Mouse (Mus musculus): ENCODE measurements at regions not wholly inside any gene's neighbourhood (a gene's known extent, or its start where the extent isn't known, plus 50 kb on each side); places are given as distances from the start of the nearest gene placed in this dataset.
A peak's percentile ranks its signal among the peaks of the same experiment; 100 is the strongest.
"Not testable (repeated sequence)": the region's sequence is repeated elsewhere in the genome, so short reads cannot be mapped to it uniquely, and the experiment has no call there.

DNA sequence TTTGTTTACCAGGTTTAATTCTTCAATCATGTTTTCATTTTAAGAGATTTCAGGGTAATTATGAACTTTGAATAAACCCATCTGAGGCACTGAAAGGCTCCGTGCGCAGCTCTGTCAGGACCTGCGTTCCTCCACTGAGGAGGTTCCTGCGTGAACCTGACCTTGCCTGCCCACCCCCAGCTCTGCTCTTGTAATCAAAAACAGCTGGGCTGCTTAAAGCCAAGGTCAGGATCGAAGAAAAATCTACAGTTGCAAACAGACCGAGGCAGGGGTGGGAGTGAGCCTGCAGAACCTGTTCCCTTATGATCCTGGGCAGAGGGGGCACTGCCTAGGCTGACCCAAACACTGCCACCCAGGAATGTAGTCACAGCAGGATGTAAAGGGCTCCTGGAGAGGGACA, 134.8 kb upstream of the Bcor start:
- DNase-seq (ENCODE audit: low spot score) = no peak

DNA sequence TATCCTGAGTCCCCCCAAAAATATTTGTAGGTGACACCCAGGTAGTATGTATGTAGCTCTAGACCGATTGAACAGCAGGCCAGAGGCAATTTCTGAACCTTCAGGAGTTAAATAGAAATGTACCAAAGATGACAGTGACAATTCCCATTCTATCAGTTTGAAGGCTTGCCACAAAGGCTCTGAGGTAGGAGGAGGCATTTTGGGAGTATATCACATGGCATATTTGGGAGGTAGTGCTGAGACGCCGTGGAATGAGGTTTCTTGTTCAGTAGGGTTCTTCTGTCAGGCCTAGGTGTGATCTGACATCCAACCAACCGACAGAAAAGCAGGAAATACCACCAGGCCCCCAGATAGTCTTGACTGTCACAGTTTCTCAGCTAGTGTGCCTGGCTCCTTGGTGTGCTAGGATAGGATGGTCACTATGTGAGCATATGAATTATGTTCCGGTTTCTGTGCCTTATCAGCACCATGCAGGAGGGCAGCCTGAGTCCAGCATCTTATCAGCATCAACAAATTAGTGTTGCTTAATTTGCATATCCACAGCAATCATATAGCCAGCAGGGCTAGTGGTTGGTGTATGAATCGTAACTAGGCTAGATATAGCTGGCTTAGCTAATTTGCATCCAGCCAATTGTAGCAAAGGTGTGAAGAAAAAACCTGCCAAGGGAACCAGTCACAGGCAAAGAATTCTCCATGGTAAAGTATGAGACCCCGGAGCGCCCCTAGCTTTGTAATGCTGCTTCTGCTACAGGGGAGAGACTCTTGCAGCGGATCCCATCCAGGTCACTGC, 136.3 kb upstream of the Bcor start:
- peak; percentile 73 for DNase-seq (ENCODE audit: low spot score)

DNA sequence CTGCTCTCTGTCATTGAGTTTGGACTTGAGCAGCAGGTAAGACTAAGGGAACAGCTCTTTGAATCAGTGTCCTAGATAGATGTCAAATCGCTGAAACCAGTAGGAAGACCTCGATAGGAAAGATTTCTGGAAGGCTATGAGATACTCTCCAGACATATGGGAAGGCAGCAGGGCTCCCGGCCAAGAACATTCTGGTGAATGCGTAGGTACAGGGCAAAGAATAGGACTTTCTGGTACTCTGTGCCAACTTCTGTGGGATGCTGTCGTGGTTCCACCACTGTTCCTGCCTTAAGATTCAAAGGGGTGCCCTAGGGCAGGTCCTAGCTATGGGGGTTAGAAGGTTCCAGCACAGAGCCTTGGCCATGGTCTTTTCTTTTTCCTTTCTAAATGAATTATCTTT, 138.5 kb upstream of the Bcor start:
- DNase-seq (ENCODE audit: low spot score) = no peak

DNA sequence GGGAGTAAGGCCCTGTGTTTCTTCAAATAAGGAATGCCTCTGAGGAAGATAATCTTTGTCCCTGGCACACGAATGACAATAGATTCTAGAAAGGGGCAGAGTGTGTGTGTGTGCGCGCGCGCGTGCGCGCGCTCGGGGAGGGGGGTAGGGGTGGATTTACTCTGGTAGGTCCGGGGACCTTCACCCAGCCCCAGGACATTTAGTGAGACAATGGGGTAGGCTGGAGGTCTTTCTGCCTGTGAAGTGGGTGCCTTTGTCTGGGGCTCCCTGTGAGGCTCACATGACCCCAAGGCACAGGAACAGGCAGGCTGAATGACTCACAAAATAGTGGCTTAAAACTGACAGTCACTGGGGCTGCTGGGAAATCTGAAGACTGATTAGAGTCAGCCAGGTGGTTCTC, 139.1 kb upstream of the Bcor start:
- DNase-seq (ENCODE audit: low spot score) = no peak

DNA sequence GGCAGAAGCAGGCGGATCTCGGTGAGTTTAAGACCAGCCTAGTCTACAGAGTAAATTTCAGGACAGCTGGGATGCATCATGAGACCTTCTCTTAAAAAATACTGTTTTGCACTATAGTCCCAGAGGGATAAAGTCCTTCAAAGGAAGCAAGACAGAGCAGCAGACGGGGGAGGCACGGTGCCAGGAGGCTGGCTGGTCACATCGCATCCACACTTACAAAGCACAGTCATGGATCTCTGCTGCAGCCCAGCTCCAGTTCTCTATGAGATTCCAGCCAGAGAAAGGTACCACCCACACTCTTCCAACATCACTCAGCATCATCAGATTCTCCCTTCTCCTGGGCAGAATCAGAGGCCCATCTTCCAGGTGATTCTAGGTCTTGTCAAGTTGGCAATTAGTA, 144.5 kb upstream of the Bcor start:
- no peak for DNase-seq (ENCODE audit: low spot score)

DNA sequence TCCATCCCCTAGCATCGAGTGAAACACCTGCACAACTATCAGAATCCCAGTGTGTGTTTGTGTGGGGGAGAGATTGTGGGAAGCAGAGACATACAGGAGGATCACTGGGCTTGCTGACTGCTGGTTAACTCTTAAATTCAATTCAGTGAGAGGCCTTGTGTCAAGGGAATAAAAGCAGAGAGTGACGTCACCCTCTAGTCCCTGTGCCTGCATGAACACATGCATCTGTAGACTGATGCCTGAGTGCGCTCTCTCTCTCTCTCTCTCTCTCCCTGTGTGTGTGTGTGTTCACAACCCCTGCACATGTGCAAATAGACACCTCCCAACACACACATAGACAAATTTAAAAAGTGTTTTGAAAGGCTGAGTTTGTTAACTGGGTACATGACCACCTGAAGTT, 146.8 kb upstream of the Bcor start:
- DNase-seq (ENCODE audit: low spot score) = no peak

DNA sequence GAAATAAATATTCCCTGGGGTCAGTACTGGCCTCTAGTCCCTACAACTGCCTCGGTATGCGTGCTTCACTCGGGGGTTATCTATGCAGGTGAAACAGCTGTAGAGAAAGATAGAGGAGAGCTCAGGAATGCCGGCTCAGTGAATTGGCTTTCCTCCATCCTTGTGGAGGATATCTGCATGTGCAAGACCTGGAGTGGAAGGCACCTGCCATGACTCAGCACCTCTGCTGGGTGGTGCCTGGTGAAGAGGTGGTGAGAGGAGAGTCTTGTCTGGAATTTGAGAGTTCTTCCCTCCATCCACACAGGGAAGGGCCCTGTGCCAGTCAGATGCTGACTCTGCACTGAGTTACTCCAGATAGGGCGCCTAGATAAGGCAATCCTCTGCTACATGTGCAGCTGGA, 152.4 kb upstream of the Bcor start:
- DNase-seq (ENCODE audit: low spot score) = peak; percentile 59

DNA sequence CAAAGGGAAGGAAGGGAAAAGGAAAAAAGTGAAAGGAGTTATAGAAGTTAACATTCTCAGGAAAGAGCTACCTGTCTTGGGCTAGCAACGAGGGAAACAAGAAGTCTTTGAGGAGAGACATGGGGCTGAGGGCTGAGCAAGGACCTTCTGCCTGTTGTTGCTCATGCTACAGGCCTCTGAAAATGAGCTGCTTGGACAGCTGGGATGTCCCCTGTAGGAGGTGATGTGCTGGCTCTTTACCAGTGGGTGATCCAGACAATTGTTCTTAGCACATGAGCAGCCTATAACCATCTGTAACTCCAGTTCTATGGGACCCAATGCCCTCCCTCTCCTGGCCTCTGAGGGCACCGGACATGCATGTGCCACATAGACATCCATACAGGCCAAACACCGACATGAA, 155.5 kb upstream of the Bcor start:
- DNase-seq (ENCODE audit: low spot score) = no peak

DNA sequence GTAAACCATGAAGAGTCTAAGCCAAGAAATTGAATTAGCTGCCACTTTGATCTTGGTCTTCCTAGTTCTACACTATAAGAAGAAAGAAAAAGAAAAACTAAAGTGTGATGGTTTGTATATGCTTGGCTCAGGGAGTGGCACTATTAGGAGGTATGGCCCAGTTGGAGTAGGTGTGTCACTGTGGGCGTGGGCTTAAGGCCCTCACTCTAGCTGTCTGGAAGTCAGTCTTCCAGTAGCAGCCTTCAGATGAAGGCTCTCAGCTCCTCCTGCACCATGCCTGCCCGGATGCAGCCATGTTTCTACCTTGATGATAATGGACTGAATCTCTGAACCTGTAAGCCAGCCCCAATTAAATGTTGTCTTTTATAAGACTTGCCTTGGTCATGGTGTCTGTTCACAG, 157.3 kb upstream of the Bcor start:
- DNase-seq (ENCODE audit: low spot score) = not testable (repeated sequence)

DNA sequence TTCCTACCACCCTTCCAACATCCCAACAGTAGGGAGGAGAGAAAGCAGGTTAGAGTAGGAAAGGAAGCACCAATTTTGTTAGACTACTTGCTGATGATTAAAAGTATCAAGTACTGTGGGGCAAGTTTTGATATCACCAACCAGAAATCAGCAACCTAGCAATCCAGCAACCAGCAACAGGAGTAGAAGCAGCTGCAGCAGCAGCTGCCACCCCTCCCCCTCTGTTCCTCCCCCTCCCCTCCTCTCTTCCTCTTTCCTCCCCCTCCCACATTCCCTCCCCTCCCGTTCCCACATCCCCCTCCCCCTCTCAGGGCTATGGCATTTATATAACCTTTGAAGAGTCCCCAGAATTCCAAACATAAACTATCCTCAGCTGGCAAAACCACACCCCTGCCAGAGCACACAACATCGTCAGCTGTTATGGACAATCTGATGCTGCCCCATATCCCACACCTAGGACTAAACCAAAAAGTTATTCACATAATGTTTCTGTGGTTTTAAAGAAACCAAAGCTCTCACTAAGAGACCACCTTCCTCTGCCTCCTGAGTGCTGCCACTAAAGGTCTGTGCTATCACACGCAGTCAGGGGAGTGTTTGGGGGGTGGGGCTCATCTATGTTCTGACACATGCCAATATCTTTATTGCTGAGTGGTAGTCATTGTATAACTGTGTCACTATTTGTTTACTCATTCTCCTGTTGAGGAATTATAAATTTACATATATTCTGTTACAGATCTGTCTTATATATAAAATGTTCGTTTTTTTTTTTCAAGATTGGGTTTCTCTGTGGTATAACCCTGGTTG, 158.9 kb upstream of the Bcor start:
- no peak for DNase-seq (ENCODE audit: low spot score)

DNA sequence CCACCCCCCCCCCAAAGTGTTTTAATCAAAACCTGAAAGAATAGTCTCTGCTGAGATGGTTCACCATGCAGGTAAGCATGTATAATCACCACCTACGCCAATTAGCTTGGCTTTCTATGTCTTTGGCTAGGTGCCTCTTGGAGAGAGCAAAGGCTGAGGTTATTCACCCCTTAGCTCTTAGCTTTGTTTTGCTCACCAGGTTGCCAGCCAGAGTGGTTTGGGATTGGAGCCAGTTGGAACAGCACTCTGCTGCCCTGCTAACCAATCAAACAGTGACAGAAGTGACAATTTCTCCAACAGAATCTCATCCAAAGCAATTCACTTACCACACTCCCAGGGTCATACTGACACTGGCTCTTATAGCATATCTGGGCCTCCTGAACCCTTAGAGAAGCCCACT, 162.3 kb upstream of the Bcor start:
- no peak for DNase-seq (ENCODE audit: low spot score)

DNA sequence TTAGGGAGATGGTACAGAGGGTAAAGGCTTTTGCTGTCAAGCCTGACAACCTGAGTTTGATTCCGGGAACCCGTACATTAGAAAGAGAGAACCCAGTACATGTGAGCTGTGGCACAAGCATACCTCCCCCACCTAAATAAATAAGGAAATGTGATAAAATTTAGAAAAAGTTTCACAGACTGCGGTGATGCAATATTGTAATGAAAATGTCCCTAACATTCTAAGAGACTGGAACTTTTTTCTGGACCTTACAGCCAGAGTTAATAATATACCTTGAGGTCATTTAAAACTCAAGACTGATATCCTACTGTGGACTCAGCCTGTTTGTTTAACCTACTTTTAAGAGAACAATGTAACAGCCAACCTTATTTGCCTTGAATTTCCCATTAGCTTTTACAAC, 163.1 kb upstream of the Bcor start:
- no peak for DNase-seq (ENCODE audit: low spot score)

DNA sequence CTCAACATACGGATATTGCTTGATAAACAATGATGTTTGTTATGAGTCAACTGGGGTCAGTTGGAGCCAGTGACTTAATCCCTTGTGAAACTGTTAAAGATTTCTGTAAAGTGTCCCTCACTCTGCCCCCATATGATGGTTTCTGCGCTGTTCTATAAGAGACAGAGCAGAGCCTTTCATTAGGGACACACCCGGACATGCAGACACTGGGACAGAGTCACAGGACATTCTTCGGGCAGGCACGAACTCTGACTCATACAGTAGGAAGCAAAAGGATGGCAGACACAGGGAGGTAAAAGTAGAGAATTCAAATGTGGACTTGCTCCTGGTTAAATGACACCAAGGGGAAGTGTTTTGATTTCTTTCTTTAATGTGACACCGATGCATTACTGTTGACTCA, 163.7 kb upstream of the Bcor start:
- no peak for DNase-seq (ENCODE audit: low spot score)

DNA sequence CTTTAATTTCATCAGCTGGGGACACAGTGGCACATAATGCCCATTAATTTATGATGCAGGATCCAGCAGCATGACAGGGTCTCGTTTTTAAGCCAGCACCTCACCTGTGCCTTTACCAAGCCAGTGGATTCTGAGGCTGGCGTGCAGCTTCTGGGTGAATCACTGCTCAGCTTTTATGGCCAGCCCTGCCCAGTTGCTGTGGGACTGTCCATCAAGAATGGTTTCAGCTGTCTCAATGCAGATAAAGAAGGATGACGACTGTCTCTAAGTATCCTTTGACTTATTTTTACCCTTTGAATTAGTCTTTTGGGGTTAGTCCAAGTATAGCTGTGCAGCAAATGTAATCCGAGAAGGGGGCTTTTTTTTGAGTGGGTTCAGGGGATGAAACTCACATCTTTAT, 167.3 kb upstream of the Bcor start:
- no peak for DNase-seq (ENCODE audit: low spot score)

DNA sequence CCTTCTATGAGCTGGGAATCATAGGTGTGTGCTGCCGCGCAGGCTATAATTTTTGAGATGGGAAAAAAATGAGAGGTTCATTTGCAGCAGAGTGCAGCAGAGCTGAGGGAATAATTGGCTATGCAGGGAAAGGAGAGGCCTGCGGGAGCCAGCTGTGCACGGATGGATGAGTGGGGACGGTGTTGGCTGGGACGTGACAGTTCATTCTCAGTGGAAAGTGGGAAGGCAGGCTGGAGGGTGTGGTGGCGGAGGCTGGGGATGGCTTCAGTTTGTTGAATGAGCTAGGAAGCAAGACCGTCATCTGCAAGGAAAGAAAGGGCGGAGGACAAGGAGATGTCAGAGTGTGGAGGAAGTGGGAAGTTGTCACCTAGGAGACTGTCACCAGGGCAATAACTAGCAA, 180.4 kb upstream of the Bcor start:
- no peak for DNase-seq (ENCODE audit: low spot score)

DNA sequence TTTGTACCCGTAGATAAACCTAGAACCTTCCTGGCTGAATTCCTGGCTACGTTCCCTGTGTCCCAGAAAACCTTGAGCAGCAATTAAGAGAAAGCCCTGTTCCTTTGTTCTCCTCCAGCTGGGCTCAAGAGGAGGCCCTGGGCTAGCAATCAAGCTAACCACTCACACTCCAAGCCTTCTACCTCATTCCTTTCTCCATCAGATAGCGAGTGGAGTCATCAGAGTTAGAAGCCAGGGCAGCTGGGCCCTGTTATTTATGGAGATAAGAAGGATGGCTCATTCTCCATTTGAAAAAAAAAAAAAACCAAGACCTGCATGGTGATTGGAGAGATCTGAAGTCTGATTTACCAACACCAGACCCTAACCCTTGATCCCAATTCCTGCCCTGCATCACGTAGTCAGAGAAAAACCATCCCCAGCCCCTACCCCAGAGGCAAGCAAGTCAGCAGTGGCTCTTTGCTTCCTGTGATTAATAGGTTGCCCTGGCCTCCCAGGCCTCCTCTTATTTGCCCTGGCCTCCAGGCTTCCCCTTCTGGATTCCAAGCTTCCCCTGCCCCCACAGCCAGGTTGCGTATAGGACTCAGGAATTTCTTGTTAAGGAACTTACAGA, 181.3 kb upstream of the Bcor start:
- no peak for DNase-seq (ENCODE audit: low spot score)

DNA sequence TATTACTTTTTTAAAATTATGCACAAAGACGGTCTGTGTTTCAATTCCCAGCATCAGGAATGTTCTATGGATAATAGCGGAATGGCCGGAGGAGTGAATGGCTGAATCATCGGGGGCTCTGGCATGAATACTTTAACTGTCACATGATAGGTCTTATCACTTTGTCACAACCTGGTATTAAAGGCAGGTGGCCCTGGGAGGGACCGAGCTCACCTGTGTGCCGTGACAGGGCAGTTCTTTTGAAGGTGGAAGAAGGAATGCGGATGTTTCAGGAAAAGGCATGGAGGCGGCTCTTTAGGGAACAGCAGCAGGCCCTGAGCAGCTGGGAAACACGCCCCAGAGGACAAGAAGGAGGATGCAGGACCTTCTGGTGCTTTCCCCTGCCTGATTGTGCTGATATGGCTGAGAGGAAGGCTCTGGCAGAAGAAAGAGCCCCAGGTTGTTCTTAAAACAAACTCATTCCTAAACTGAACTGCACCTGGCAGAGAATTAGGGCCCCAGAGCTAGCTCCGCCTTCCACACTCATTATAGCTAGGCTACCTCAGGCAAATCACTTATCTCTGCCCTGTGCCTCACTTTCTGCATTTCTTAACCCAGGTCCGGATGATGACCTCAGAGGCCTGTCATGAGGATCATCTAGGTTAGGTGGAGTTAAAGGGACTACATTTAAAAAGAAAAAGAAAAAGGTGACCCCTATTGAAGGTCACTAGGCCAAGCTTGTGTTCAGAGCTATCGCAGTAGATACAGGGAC, 184.8 kb upstream of the Bcor start:
- no peak for DNase-seq (ENCODE audit: low spot score)

DNA sequence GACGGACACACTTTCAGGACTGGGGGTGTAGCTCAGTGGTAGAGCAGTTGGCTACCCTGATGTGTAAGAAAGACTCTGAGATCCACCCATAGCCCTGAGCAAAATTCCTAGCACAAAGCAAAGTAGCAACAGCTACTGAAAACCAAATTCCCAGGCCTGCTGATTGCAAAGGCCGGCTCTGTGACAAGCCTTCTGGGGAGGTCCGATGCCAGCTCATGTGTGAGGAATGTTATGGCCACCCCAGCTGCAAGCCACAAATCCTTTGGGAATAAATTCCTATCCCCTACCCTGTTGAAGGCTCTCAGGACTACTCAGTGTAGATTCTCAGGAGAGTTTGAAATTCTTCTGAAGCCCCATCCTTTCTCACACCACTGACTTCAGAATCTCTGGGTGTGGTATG, 186.7 kb upstream of the Bcor start:
- no peak for DNase-seq (ENCODE audit: low spot score)

DNA sequence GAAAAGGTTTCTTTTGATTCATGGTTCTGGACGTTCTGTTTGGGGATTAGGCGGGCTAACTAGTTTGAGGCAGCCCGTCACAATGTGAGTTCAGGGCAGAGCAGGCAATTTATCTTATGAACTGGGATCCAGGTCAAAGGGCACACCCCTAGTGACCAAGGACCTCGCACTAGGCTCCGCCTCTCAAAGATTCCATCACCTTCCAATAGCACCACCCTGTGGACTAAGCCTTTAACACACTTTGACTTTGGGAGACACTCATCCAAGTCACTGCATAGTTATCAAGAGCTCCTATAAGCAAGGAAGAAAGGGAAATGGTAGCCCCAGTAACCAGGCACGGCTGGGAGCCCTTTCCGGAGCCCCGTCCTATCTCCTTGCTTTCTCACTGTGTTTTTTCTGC, 188.0 kb upstream of the Bcor start:
- peak; percentile 20 for DNase-seq (ENCODE audit: low spot score)

DNA sequence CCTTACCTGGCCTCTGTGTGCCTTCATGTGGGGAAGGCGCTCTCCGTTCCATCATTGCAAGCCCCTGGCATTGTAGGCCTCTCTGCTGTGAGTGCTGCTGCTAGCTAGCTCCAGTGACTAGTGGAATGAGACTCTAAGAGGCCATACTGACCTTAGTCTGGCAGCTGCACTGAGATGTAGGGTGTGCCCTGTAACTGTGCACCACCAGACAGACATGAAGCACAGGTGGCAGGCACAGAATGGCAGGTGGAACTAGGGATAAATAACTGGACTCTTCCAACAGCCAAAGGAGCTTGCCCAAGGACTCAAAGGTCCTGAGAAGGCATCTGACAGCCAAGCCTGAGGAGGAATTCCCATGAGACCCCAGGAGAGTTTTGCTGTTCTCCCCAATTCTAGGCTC, 194.7 kb upstream of the Bcor start:
- no peak for DNase-seq (ENCODE audit: low spot score)

DNA sequence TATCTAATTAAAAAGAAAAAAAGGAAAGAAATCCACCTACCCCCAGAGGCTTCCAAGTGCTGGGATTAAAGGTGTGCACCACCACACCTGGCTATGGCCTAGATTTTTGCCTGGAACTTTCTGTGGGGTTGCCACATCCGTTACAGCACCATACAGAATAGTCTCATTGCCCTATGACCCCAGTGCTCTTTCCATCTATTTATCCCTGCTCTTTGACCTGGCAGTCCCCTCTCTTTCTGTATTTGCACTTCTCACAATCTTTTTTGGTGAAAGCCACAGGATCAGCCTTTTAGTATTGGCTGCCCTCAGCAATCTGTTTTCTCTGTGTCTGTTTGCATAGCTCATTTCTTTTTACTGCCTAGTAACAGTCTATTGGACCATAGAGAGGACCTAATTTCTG, 197.9 kb upstream of the Bcor start:
- no peak for DNase-seq (ENCODE audit: low spot score)

DNA sequence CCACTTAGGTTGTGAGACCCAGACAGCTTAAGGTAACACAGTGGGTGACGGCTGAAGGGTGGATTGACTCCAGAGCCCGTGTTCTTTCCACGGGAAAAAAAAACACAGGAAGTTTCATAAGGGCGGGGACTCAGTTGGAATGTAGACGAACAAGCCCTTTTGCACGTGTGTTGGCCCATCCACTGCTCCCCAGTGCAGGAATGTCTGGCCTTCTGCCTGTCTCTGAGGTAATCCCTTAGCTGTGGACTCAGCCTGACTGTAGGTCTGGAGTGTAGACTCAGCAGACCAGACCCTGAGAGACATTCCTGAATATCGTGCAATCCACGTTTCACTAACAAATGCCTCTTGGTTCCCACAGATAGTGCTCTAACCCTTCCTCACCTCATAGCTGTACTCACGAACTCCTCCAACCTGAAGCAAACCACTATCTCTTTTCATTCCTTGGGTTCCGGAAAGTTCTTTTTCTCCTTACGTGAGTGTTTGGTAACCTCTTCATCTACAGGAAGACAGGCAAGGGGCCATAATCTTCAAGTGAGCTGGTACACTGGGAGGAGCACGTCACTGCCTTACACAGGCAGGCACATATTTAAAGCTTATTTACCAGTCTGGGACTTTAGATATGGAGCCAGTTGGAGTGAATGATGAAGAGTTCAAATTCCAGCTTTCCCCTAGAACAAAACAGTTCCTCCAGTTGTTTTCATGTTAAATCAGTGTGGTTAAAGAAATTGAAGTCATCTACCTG, 205.6 kb upstream of the Bcor start:
- no peak for DNase-seq (ENCODE audit: low spot score)
